Mouse (Mus musculus): ENCODE results near the gene Wipf2.
"Not testable (repeated sequence)": the region's sequence is repeated elsewhere in the genome, so short reads cannot be mapped to it uniquely, and the experiment has no call there.

The Wipf2 gene

GRCm38 (mm10) chr11:98909654-98910053, 46.2 kb downstream of the Wipf2 start:
- DNase-seq (ENCODE audit: low read depth), result peak; percentile 86

- no peak for DNase-seq (ENCODE audit: low read depth)
Observed at GRCm38 (mm10) chr11:98910415-98910814, 47.0 kb downstream of the Wipf2 start.

- peak; percentile 78 for DNase-seq (ENCODE audit: low read depth)
Observed at GRCm38 (mm10) chr11:98911498-98911897, 48.1 kb downstream of the Wipf2 start.

- DNase-seq (ENCODE audit: low read depth), result no peak
Observed at GRCm38 (mm10) chr11:98914196-98914595, 50.8 kb downstream of the Wipf2 start.

- not testable (repeated sequence) for DNase-seq (ENCODE audit: low read depth)
Observed at GRCm38 (mm10) chr11:98916376-98916775, 52.9 kb downstream of the Wipf2 start.

- DNase-seq (ENCODE audit: low read depth), result no peak
Observed at GRCm38 (mm10) chr11:98917428-98918005, 54.1 kb downstream of the Wipf2 start.

- no peak for DNase-seq (ENCODE audit: low read depth)
Observed at GRCm38 (mm10) chr11:98918231-98918630, 54.8 kb downstream of the Wipf2 start.

- DNase-seq (ENCODE audit: low read depth), result no peak
Observed at GRCm38 (mm10) chr11:98919009-98919408, 55.6 kb downstream of the Wipf2 start.

GRCm38 (mm10) chr11:98921813-98922212, 58.4 kb downstream of the Wipf2 start:
- DNase-seq (ENCODE audit: low read depth), result not testable (repeated sequence)

GRCm38 (mm10) chr11:98922307-98922706, 58.9 kb downstream of the Wipf2 start:
- not testable (repeated sequence) for DNase-seq (ENCODE audit: low read depth)

GRCm38 (mm10) chr11:98922851-98923711, 59.6 kb downstream of the Wipf2 start:
- DNase-seq (ENCODE audit: low read depth), result not testable (repeated sequence)

GRCm38 (mm10) chr11:98924633-98925175, 61.3 kb downstream of the Wipf2 start:
- DNase-seq (ENCODE audit: low read depth), result no peak

GRCm38 (mm10) chr11:98925265-98925721, 61.9 kb downstream of the Wipf2 start:
- no peak for DNase-seq (ENCODE audit: low read depth)

- DNase-seq (ENCODE audit: low read depth), result no peak
Observed at GRCm38 (mm10) chr11:98925868-98926311, 62.5 kb downstream of the Wipf2 start.

- no peak for DNase-seq (ENCODE audit: low read depth)
Observed at GRCm38 (mm10) chr11:98926553-98926952, 63.1 kb downstream of the Wipf2 start.

- no peak for DNase-seq (ENCODE audit: low read depth)
Observed at GRCm38 (mm10) chr11:98927438-98928076, 64.1 kb downstream of the Wipf2 start, which contains the start of gene Rara. Rara (plus strand) TSS chr11:98927818.

GRCm38 (mm10) chr11:98928186-98928893, 64.9 kb downstream of the Wipf2 start:
- no peak for DNase-seq (ENCODE audit: low read depth)

GRCm38 (mm10) chr11:98929503-98929902, 66.1 kb downstream of the Wipf2 start:
- DNase-seq (ENCODE audit: low read depth), result no peak

- no peak for DNase-seq (ENCODE audit: low read depth)
Observed at GRCm38 (mm10) chr11:98930127-98930601, 66.7 kb downstream of the Wipf2 start.

- no peak for DNase-seq (ENCODE audit: low read depth)
Observed at GRCm38 (mm10) chr11:98930773-98931512, 67.5 kb downstream of the Wipf2 start.
